Mouse (Mus musculus) layer of hippocampus, adult 9-10 months (tissue): Measurements from ENCODE around the gene Pou4f1.

Experiments used
- DNase-seq: peaks from one replicate; pipeline ENCODE4 v3.0.0; 2022; ENCODE audit warnings: low spot score

The Pou4f1 gene

DNA sequence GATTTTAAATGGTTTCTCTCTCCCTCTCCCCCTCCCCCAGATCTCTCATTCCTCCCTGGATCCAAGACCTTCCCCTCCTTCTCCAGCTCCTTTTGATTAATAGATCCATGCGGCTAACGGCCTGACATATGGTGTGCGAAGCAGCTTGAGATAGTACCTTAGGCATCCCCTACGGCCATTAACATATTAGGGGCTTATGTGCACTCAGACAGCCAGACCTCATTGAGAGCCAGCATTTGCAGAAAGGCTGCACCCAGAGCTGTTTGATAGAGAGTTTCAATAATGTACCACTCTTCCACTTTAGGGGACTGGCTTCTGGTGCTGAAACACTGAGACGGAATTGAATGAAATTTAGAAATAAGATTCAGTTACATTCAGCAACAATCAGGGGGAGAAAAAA lies 10.8 kb downstream of the Pou4f1 start:
- no peak for DNase-seq

DNA sequence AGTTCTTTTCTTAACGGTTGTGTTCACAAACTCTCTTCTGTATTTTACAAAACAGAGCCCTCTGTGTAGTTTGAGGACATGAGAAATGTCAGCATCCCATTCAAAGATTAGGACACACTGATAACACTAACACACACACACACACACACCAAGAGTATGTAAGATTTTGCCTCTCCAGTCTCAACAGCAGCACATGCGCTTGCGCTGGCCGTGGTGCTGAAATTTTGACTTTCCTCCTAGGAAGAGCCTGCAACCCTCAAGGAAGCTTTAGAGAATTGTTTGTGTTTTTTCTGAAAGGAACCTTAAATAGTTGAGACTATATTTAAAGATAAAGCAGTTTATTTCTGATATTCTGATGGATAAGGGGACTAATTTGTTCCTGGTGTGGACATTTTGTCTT lies 14.0 kb downstream of the Pou4f1 start:
- DNase-seq: no peak

DNA sequence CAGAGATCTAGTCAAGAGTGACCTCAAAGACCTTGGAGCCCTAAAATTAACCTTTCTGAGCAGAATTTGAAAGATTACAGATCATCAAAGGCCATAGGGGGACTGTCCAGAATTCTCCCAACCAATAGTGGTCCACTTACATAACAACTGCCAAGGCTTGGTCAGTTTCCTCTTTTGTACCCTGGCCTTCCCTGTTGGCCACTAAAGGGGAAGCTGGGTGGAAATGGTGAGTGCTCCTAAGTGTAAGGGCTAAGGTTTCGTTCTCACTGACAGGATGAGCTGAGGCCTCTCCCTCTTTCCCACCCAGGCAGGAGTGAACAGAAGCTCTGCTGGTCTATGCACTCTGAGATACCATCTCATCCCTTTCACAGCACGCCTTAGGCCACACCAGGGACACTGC lies 33.5 kb downstream of the Pou4f1 start:
- no peak for DNase-seq

DNA sequence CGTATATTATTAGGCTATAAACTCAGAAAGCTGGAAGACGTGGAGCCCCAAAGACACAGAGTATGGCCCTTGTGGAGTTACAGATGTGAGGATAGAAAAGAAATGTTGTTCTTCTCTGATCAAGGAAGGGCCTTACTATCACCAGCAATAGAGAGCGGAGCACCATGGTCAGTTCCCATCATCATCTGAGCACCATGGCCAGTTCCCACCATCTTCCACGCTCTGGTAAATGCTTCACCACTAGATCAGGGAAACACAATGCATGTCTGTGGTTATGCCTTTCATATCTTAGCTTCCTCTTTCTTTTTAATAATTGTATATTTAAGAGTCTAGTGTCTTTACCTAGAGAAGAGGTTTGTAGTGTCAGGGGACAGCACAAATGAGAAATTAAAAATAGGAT lies 37.0 kb downstream of the Pou4f1 start:
- no peak for DNase-seq

DNA sequence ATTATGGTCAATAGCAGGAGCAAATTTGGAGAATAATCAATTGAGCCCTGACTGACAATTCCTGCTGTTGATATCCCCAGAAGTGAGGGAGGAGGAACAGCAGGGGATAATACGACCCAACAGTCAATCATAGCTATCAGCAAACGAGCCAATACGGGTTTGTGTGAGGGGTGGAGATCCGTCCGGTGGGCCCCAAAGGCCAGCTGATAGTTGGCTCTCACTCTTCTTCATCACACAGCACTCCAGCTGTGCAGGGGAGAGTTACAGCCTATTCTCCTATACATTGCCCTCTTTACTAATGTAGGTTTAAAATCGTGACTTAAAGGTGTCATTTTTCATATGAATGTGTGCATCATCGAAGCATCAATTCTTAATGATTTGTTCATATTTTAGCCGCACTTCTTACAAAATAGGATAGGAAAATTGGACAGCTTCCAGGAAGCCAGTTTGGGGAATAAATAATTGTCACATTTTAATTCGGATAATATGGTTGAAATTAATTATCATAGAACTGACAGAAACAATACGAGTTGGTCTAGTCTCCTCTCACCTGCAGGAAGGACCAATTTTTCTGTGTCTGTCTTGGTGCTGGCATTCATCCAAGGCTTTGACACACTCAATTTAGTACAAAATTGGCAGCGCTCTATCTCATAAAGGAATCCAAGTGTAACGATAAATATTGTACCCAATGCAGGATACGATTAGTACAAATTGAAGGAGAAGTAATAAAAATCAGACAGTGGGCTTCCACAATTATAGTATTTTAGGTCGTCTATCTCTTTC lies 43.9 kb downstream of the Pou4f1 start:
- DNase-seq: no peak
